Mouse (Mus musculus) cerebellum, adult 18-20 months (tissue): ENCODE measurements around the gene Csf2.
"Not testable (repeated sequence)": the region's sequence is repeated elsewhere in the genome, so short reads cannot be mapped to it uniquely, and the experiment has no call there.

Experiments used
- DNase-seq, 2 experiments: peaks; one replicate each; pipeline ENCODE4 v3.0.0; 2021

Gene Csf2

GRCm38 (mm10) chr11:54248940-54249717, at the start of gene Csf2:
Csf2 (minus strand) TSS chr11:54249667.
- no peak for DNase-seq

- DNase-seq: no peak
Observed at GRCm38 (mm10) chr11:54298777-54299176, 49.3 kb upstream of the Csf2 start.

GRCm38 (mm10) chr11:54297471-54297870, 48.0 kb upstream of the Csf2 start:
- DNase-seq: not testable (repeated sequence)

- DNase-seq: no peak
Observed at GRCm38 (mm10) chr11:54296734-54297133, 47.3 kb upstream of the Csf2 start.

GRCm38 (mm10) chr11:54295971-54296370, 46.5 kb upstream of the Csf2 start:
- no peak for DNase-seq

GRCm38 (mm10) chr11:54293980-54294807, 44.7 kb upstream of the Csf2 start:
- DNase-seq: no peak

- DNase-seq: no peak
Observed at GRCm38 (mm10) chr11:54292163-54292562, 42.7 kb upstream of the Csf2 start.

GRCm38 (mm10) chr11:54287821-54288453, 38.5 kb upstream of the Csf2 start:
- no peak for DNase-seq

- no peak for DNase-seq
Observed at GRCm38 (mm10) chr11:54271437-54271949, 22.0 kb upstream of the Csf2 start.

- no peak for DNase-seq
Observed at GRCm38 (mm10) chr11:54269191-54269896, 19.9 kb upstream of the Csf2 start.

- no peak for DNase-seq
Observed at GRCm38 (mm10) chr11:54267177-54267576, 17.7 kb upstream of the Csf2 start, which contains the start of gene Il3. Il3 (minus strand) TSS chr11:54267277.

- peak; percentile 71 to 78 for DNase-seq
Observed at GRCm38 (mm10) chr11:54264542-54264941, 15.1 kb upstream of the Csf2 start.

GRCm38 (mm10) chr11:54263405-54264031, 14.1 kb upstream of the Csf2 start:
- no peak for DNase-seq

- peak; percentile 88 to 89 for DNase-seq
Observed at GRCm38 (mm10) chr11:54256624-54257376, 7.3 kb upstream of the Csf2 start.

GRCm38 (mm10) chr11:54254114-54254513, 4.6 kb upstream of the Csf2 start:
- peak; percentile 32 to 44 for DNase-seq

GRCm38 (mm10) chr11:54250575-54250974, 1.1 kb upstream of the Csf2 start:
- no peak for DNase-seq

GRCm38 (mm10) chr11:54249748-54250147, 281 bp upstream of the Csf2 start:
- DNase-seq: no peak

- no peak for DNase-seq
Observed at GRCm38 (mm10) chr11:54247251-54247950, 2.1 kb downstream of the Csf2 start.

GRCm38 (mm10) chr11:54244465-54244864, 5.0 kb downstream of the Csf2 start:
- DNase-seq: no peak

- DNase-seq: no peak
Observed at GRCm38 (mm10) chr11:54242494-54242893, 7.0 kb downstream of the Csf2 start.

- DNase-seq: peak; percentile 35 to 47
Observed at GRCm38 (mm10) chr11:54236939-54237338, 12.5 kb downstream of the Csf2 start.
